Mouse (Mus musculus) forebrain, embryonic 10.5 days (tissue): ENCODE measurements around the gene Aoc3. TPM values are rescaled to one million over a fixed set of nuclear protein-coding genes. Genes with fewer than 3 reads are reported as not detected.

ENCODE experiments used
- microRNA-seq: library from miRNA; unstranded; fragments of <30 nt; microRNA quantifications from one replicate; pipeline ENCODE4, GENCODE M21; 2017
- polyA plus RNA-seq: library from polyadenylated mRNA; unstranded; fragments of >200 nt; fragmentation: Nextera tagmentation; extraction: Ambion mirVana; gene quantifications from 2 replicates; pipeline ENCODE4 v1.2.1, GENCODE M21; 2016

Aoc3 gene
- polyA plus RNA-seq, 1 experiment from 2014 or later = not detected

Small RNA genes within 50 kb of the gene (microRNA-seq; reads per million reads assigned to microRNA genes)
- not detected for gene Gm25593

Other genes starting within 250 kb of the Aoc3 start
- gene Coasy, start 248.0 kb upstream of the Aoc3 start, polyA plus RNA-seq = 51.4 and 53.3 TPM in 2 replicates
- gene Mlx, start 243.3 kb upstream of the Aoc3 start, polyA plus RNA-seq = 37.3 and 41.1 TPM in 2 replicates
- 78.1 and 96.4 TPM in 2 replicates for gene Psmc3ip, start 235.2 kb upstream of the Aoc3 start, polyA plus RNA-seq
- gene Retreg3, start 210.7 kb upstream of the Aoc3 start, polyA plus RNA-seq = 14.6 and 15.5 TPM in 2 replicates
- gene Tubg1, start 210.7 kb upstream of the Aoc3 start, polyA plus RNA-seq = 143 and 145 TPM in 2 replicates
- gene Tubg2, start 174.7 kb upstream of the Aoc3 start, polyA plus RNA-seq = 2.3 and 2.7 TPM in 2 replicates
- 0.12 and 0.16 TPM in 2 replicates for gene Cntnap1, start 160.1 kb upstream of the Aoc3 start, polyA plus RNA-seq
- 3.5 and 4.8 TPM in 2 replicates for gene Plekhh3, start 159.3 kb upstream of the Aoc3 start, polyA plus RNA-seq
- gene Ccr10, start 155.2 kb upstream of the Aoc3 start, polyA plus RNA-seq = not detected in 2 replicates
- 9.9 and 10.2 TPM in 2 replicates for gene Ezh1, start 104.1 kb upstream of the Aoc3 start, polyA plus RNA-seq
- 54.8 and 57.3 TPM in 2 replicates for gene Ramp2, start 84.6 kb upstream of the Aoc3 start, polyA plus RNA-seq
- 128 and 129 TPM in 2 replicates for gene Vps25, start 76.9 kb upstream of the Aoc3 start, polyA plus RNA-seq
- gene Wnk4, start 70.0 kb upstream of the Aoc3 start, polyA plus RNA-seq = 5.4 and 6.4 TPM in 2 replicates
- gene Cntd1, start 51.6 kb upstream of the Aoc3 start, polyA plus RNA-seq = 0.77 and 1.0 TPM in 2 replicates
- 186 and 194 TPM in 2 replicates for gene Coa3, start 51.5 kb upstream of the Aoc3 start, polyA plus RNA-seq
- gene Becn1, start 28.3 kb upstream of the Aoc3 start, polyA plus RNA-seq = 144 and 154 TPM in 2 replicates
- gene Psme3, start 14.4 kb upstream of the Aoc3 start, polyA plus RNA-seq = 207 and 217 TPM in 2 replicates
- 2.1 and 2.5 TPM in 2 replicates for gene Aoc2, start 5.5 kb upstream of the Aoc3 start, polyA plus RNA-seq
- gene G6pc, start 37.0 kb downstream of the Aoc3 start, polyA plus RNA-seq = not detected in 2 replicates
- 109 and 115 TPM in 2 replicates for gene Aarsd1, start 87.0 kb downstream of the Aoc3 start, polyA plus RNA-seq
- 10.9 and 11.6 TPM in 2 replicates for gene Gm27029, start 94.2 kb downstream of the Aoc3 start, polyA plus RNA-seq
- gene Rundc1, start 94.5 kb downstream of the Aoc3 start, polyA plus RNA-seq = 20.9 and 21.4 TPM in 2 replicates
- gene Ptges3l, start 94.7 kb downstream of the Aoc3 start, polyA plus RNA-seq = 2.3 and 3.8 TPM in 2 replicates
- gene Rpl27, start 111.7 kb downstream of the Aoc3 start, polyA plus RNA-seq = 499 and 505 TPM in 2 replicates
- gene Ifi35, start 117.8 kb downstream of the Aoc3 start, polyA plus RNA-seq = 3.3 and 3.4 TPM in 2 replicates
- 28.1 and 36.9 TPM in 2 replicates for gene Rnd2, start 134.4 kb downstream of the Aoc3 start, polyA plus RNA-seq
- 24.9 and 28.5 TPM in 2 replicates for gene Vat1, start 135.6 kb downstream of the Aoc3 start, polyA plus RNA-seq
- 26.2 and 27.4 TPM in 2 replicates for gene Brca1, start 221.3 kb downstream of the Aoc3 start, polyA plus RNA-seq
- gene Nbr1, start 221.5 kb downstream of the Aoc3 start, polyA plus RNA-seq = 61.7 and 69.9 TPM in 2 replicates